Mouse (Mus musculus) testis, adult 2 months (tissue): ENCODE measurements around the gene Rnase13.

Experiments
- CTCF ChIP-seq: fragments of 200-500 bp; IDR thresholded peaks from 2 replicates; pipeline ENCODE4 v1.5.1; 2012; ENCODE audit warnings: low read depth, mild to moderate bottlenecking, inconsistent platforms, low read length, moderate library complexity; ENCODE audit not compliant: control insufficient read depth, insufficient read depth, insufficient replicate concordance
- POLR2A ChIP-seq: fragments of 200-500 bp; IDR thresholded peaks from 2 replicates; pipeline ENCODE4 v1.6.1; 2012; ENCODE audit warnings: low read depth, mild to moderate bottlenecking, inconsistent platforms, low read length, moderate library complexity; ENCODE audit not compliant: control insufficient read depth

- TF ChIP-seq CTCF = no peak
- TF ChIP-seq POLR2A = no peak
Observed at GRCm38 (mm10) chr14:51929309-51929943, 6.9 kb upstream of the Rnase13 start.
